10 mouse cellular contexts compared by ENCODE assay signal in the genomic region with DNA sequence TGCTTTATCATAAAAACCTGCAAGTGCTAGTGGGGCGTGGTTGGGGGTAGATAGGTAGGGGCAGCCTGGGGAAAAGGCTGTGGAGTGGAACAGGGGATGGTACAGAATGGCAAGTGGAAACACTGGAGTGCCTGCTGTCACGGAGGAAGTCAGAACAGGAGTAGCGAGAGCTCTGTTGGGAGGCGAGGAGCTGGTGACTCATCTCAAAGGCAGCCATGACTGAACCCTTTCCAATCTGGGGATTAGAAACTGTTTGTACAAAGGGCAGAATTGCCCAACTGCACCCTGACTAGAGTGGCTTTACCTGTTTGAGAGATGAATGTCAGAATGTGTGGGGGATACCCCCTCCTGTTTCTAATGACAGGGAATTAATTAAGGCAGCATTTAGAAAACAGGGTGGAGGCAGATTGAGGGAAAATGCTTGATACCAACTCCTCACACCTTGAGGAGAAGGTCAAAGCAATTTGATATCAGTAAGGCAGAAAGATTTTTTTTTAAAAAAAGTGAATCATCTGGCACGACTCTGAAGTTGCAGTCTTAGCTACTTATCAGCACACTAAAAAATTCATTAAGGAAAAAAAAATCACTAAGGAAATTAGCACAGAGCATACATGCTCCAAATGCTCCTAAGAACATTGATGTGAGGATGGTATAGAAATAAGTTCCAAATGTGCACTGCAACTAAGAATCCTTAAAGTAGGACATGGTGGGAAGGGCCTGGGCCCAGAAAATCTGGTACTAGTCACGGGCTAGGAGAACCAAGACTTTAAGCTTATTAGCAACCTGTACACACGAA. TPM values are rescaled to one million over a fixed set of nuclear protein-coding genes. Genes with fewer than 3 reads are reported as not detected.
DNase-seq lines count a peak whose midpoint lies in the region; ATAC-seq and TF ChIP-seq lines count a peak whose summit lies in the region.
"Had no signal": no experiment of that assay in that cellular context is flagged by ENCODE, and none has a peak within 500 bp of the region (broad histone marks: within the 10 kb centered on the region; RNA-seq: fewer than 3 reads in every experiment).

No protein-coding gene starts in this region.

- H3K36me3 ChIP-seq in hindbrain, postnatal 0 days (ENCODE audit: insufficient read depth, low read length), result no peaks in the 10 kb centered on the region
- H3K36me3 ChIP-seq: lung, embryonic 15.5 days; neural tube, embryonic 13.5 days had no signal

- H3K4me2 ChIP-seq in hindbrain, postnatal 0 days (ENCODE audit: low read depth, low read length), result no peak overlapping the region
- H3K4me2 ChIP-seq: lung, embryonic 15.5 days; neural tube, embryonic 13.5 days had no signal

- no peak overlapping the region for H3K4me3 ChIP-seq in hindbrain, postnatal 0 days (ENCODE audit: low read length)
- no peak overlapping the region for H3K4me3 ChIP-seq in layer of hippocampus, adult 2 months
- H3K4me3 ChIP-seq: lung, embryonic 15.5 days; neural tube, embryonic 13.5 days had no signal

- DNase-seq in heart, postnatal 10 days, result peak; percentile 10 to 17
- DNase-seq in heart, adult 8-10 months (ENCODE audit: low spot score), result no peak
- DNase-seq in adrenal gland, postnatal 25 days, result peak; percentile 29
- DNase-seq in lung, adult 18-20 months, result peak; percentile 80 to 86
- peak; percentile 10 for DNase-seq in urinary bladder, postnatal 10 days (ENCODE audit: low spot score)
- no peak for DNase-seq in hindbrain, postnatal 0 days (ENCODE audit: low spot score)
- DNase-seq in layer of hippocampus, adult 2 months (ENCODE audit: low spot score in 2 of 2), result no peak
- DNase-seq in embryo, embryonic 10.5 days (ENCODE audit: low spot score), result no peak

- no peak overlapping the region for H3K9ac ChIP-seq in hindbrain, postnatal 0 days (replicated peaks; ENCODE audit: low read length)
- H3K9ac ChIP-seq: lung, embryonic 15.5 days; neural tube, embryonic 13.5 days had no signal

- intact Hi-C loops in heart, postnatal 10 days (cut with DNase I), result no loop called here

- H3K27ac ChIP-seq in hindbrain, postnatal 0 days, result no peak overlapping the region
- H3K27ac ChIP-seq in layer of hippocampus, adult 2 months, result no peak overlapping the region
- H3K27ac ChIP-seq: lung, embryonic 15.5 days; neural tube, embryonic 13.5 days had no signal

- H3K9me3 ChIP-seq in hindbrain, postnatal 0 days (ENCODE audit: low read length), result no peaks in the 10 kb centered on the region
- H3K9me3 ChIP-seq: lung, embryonic 15.5 days; neural tube, embryonic 13.5 days had no signal

- no peaks in the 10 kb centered on the region for H3K4me1 ChIP-seq in hindbrain, postnatal 0 days (ENCODE audit: insufficient read depth, low read length)
- H3K4me1 ChIP-seq: lung, embryonic 15.5 days; neural tube, embryonic 13.5 days had no signal

- WGBS in hindbrain, postnatal 0 days, result 74% methylated on average over 7 of the region's 7 CpGs

- ATAC-seq in hindbrain, postnatal 0 days, result no peak

- no peak for TF ChIP-seq CTCF in hindbrain, postnatal 0 days (IDR thresholded peaks at IDR 0.05; ENCODE audit: low read depth)
- no peak for TF ChIP-seq CTCF in layer of hippocampus, adult 2 months (conservative IDR thresholded peaks at IDR 0.05)

- no peaks in the 10 kb centered on the region for H3K27me3 ChIP-seq in hindbrain, postnatal 0 days (ENCODE audit: insufficient read depth, low read length)
- H3K27me3 ChIP-seq: lung, embryonic 15.5 days; neural tube, embryonic 13.5 days had no signal

RNA-seq across cellular contexts. Expression of a gene that starts 54.7 kb away (rescaled TPM):
- 10 to 100 TPM; 80.7 to 84.4 TPM for total RNA-seq in heart, postnatal 10 days (2021)
- total RNA-seq in heart, adult 8-10 months (2022), result 10 to 100 TPM; 63.7 to 71.6 (median 65.6) TPM
- 51.3 and 57.6 TPM in 2 replicates for total RNA-seq in adrenal gland, postnatal 25 days (2021)
- 12.5 and 29.0 TPM in 2 replicates for total RNA-seq in hindbrain, postnatal 0 days (2014; rRNA removed)
- polyA plus RNA-seq in hindbrain, postnatal 0 days (2015; fragmentation: Nextera tagmentation; extraction: Ambion mirVana), result 10.4 and 10.5 TPM in 2 replicates
- total RNA-seq in layer of hippocampus, adult 2 months (2021), result 10 to 100 TPM; 29.8 to 36.6 TPM

Comparison
In these comparisons a context has a peak if more than half of its experiments do, and no peak if none do; other contexts are left out.
1. DNase-seq: peak in heart, postnatal 10 days (2 of 2), adrenal gland, postnatal 25 days (single experiment), lung, adult 18-20 months (2 of 2) and urinary bladder, postnatal 10 days (single experiment); none in heart, adult 8-10 months (single experiment), hindbrain, postnatal 0 days (single experiment), layer of hippocampus, adult 2 months (0 of 2) and embryo, embryonic 10.5 days (single experiment).